Mouse (Mus musculus): ENCODE results near the gene Rab4a. TPM values are rescaled to one million over a fixed set of nuclear protein-coding genes. Genes with fewer than 3 reads are reported as not detected.

Rab4a gene
- 65.9 and 68.9 TPM in 2 replicates for polyA plus RNA-seq (2016; fragmentation: Nextera tagmentation; extraction: Ambion mirVana)

- H3K27me3 ChIP-seq (ENCODE audit: insufficient read depth, poor library complexity, severe bottlenecking), result no peaks in the 10 kb centered on the region
- WGBS, result under 1% methylated on average over 48 of the region's 48 CpGs
- peak; percentile 93 for DNase-seq (ENCODE audit: low spot score)
- peak within 1 kb of the TSS; percentile 95 for H3K27ac ChIP-seq
- peak within 1 kb of the TSS; percentile 93 for H3K4me3 ChIP-seq
- H3K36me3 ChIP-seq, result no peaks in the 10 kb centered on the region
- H3K4me1 ChIP-seq, result peaks cover 31% of the 10 kb centered on the region
- no peaks in the 10 kb centered on the region; the same call in 1 of the 2 replicates for H3K9me3 ChIP-seq
Measured at GRCm38 (mm10) chr8:123805718-123806373, at the start of gene Rab4a. TSS of gene Rab4a (plus strand) at chr8:123805985.

GRCm38 (mm10) chr8:123756901-123757300 lies 48.9 kb upstream of the Rab4a start:
- DNase-seq (ENCODE audit: low spot score), result no peak
- Histone ChIP-seq H3K36me3 (no peaks in the 10 kb centered on the region), H3K27me3 (ENCODE audit: insufficient read depth, poor library complexity, severe bottlenecking) (0 out of 2 replicates have a peak, but pooled peaks cover 4% of the 10 kb centered on the region), H3K27ac (no peak overlapping the region), H3K4me1 (peaks cover 53% of the 10 kb centered on the region), H3K9me3 (no peaks in the 10 kb centered on the region), H3K4me3 (no peak overlapping the region)
- 73% methylated on average over 8 of the region's 8 CpGs for WGBS

GRCm38 (mm10) chr8:123758935-123759334 lies 46.9 kb upstream of the Rab4a start:
- WGBS, result 65% methylated on average over 1 of the region's 1 CpGs
- no peaks in the 10 kb centered on the region for H3K9me3 ChIP-seq

GRCm38 (mm10) chr8:123759933-123760332 lies 45.9 kb upstream of the Rab4a start:
- DNase-seq (ENCODE audit: low spot score), result peak; percentile 82
- Histone ChIP-seq H3K4me3 (peak overlapping the region; percentile 36), H3K4me1 (peaks cover 34% of the 10 kb centered on the region), H3K9me3 (no peaks in the 10 kb centered on the region), H3K27me3 (ENCODE audit: insufficient read depth, poor library complexity, severe bottlenecking) (0 out of 2 replicates have a peak, but pooled peaks cover 4% of the 10 kb centered on the region), H3K27ac (peak overlapping the region; percentile 52; the same call in 1 of the 2 replicates), H3K36me3 (no peaks in the 10 kb centered on the region)
- WGBS, result 8% methylated on average over 10 of the region's 10 CpGs

More at GRCm38 (mm10) chr8:123758935-123759334, 46.9 kb upstream of the Rab4a start:
- no peak overlapping the region for H3K27ac ChIP-seq
- H3K4me3 ChIP-seq, result no peak overlapping the region
- H3K4me1 ChIP-seq, result peaks cover 43% of the 10 kb centered on the region
- H3K36me3 ChIP-seq, result no peaks in the 10 kb centered on the region
- H3K27me3 ChIP-seq (ENCODE audit: insufficient read depth, poor library complexity, severe bottlenecking), result 0 out of 2 replicates have a peak, but pooled peaks cover 4% of the 10 kb centered on the region
- no peak for DNase-seq (ENCODE audit: low spot score)

GRCm38 (mm10) chr8:123760579-123760978 lies 45.2 kb upstream of the Rab4a start:
- Histone ChIP-seq H3K36me3 (no peaks in the 10 kb centered on the region), H3K27ac (peak overlapping the region; percentile 73), H3K4me1 (peaks cover 33% of the 10 kb centered on the region), H3K9me3 (no peaks in the 10 kb centered on the region), H3K4me3 (peak overlapping the region; percentile 36; the same call in 1 of the 2 replicates), H3K27me3 (ENCODE audit: insufficient read depth, poor library complexity, severe bottlenecking) (0 out of 2 replicates have a peak, but pooled peaks cover 4% of the 10 kb centered on the region)
- WGBS, result 67% methylated on average over 5 of the region's 5 CpGs
- DNase-seq (ENCODE audit: low spot score), result no peak

GRCm38 (mm10) chr8:123761266-123761882 lies 44.4 kb upstream of the Rab4a start:
- no peak for DNase-seq (ENCODE audit: low spot score)
- Histone ChIP-seq H3K27ac (peak overlapping the region; percentile 73), H3K4me3 (no peak overlapping the region)

GRCm38 (mm10) chr8:123761883-123762270 lies 43.9 kb upstream of the Rab4a start:
- 31% methylated on average over 4 of the region's 4 CpGs for WGBS
- Histone ChIP-seq H3K27me3 (ENCODE audit: insufficient read depth, poor library complexity, severe bottlenecking) (peaks cover 16% of the 10 kb centered on the region; the same call in 1 of the 2 replicates), H3K36me3 (no peaks in the 10 kb centered on the region), H3K27ac (peak overlapping the region; percentile 73; the same call in 1 of the 2 replicates), H3K4me3 (no peak overlapping the region), H3K4me1 (peaks cover 33% of the 10 kb centered on the region), H3K9me3 (no peaks in the 10 kb centered on the region)
- DNase-seq (ENCODE audit: low spot score), result no peak

More at GRCm38 (mm10) chr8:123761266-123761882, 44.4 kb upstream of the Rab4a start:
- Histone ChIP-seq H3K9me3 (no peaks in the 10 kb centered on the region), H3K36me3 (no peaks in the 10 kb centered on the region), H3K4me1 (peaks cover 33% of the 10 kb centered on the region), H3K27me3 (ENCODE audit: insufficient read depth, poor library complexity, severe bottlenecking) (peaks cover 11% of the 10 kb centered on the region; the same call in 1 of the 2 replicates)
- 25% methylated on average over 12 of the region's 12 CpGs for WGBS

GRCm38 (mm10) chr8:123763355-123763754 lies 42.4 kb upstream of the Rab4a start:
- no peaks in the 10 kb centered on the region for H3K9me3 ChIP-seq
- peaks cover 12% of the 10 kb centered on the region; the same call in 1 of the 2 replicates for H3K27me3 ChIP-seq (ENCODE audit: insufficient read depth, poor library complexity, severe bottlenecking)
- peak overlapping the region; percentile 69; the same call in 1 of the 2 replicates for H3K27ac ChIP-seq
- 74% methylated on average over 7 of the region's 7 CpGs for WGBS
- H3K36me3 ChIP-seq, result no peaks in the 10 kb centered on the region
- DNase-seq (ENCODE audit: low spot score), result no peak
- no peak overlapping the region for H3K4me3 ChIP-seq
- H3K4me1 ChIP-seq, result peaks cover 43% of the 10 kb centered on the region

GRCm38 (mm10) chr8:123764671-123765070 lies 41.1 kb upstream of the Rab4a start:
- 33% methylated on average over 4 of the region's 4 CpGs for WGBS
- peaks cover 48% of the 10 kb centered on the region for H3K4me1 ChIP-seq
- H3K27ac ChIP-seq, result no peak overlapping the region
- no peak for DNase-seq (ENCODE audit: low spot score)
- no peaks in the 10 kb centered on the region for H3K36me3 ChIP-seq
- H3K4me3 ChIP-seq, result no peak overlapping the region
- no peaks in the 10 kb centered on the region for H3K9me3 ChIP-seq
- peaks cover 12% of the 10 kb centered on the region; the same call in 1 of the 2 replicates for H3K27me3 ChIP-seq (ENCODE audit: insufficient read depth, poor library complexity, severe bottlenecking)

- no peaks in the 10 kb centered on the region for H3K36me3 ChIP-seq
- 80% methylated on average over 4 of the region's 4 CpGs for WGBS
- no peak for DNase-seq (ENCODE audit: low spot score)
- H3K4me3 ChIP-seq, result no peak overlapping the region
- peaks cover 30% of the 10 kb centered on the region for H3K4me1 ChIP-seq
- no peaks in the 10 kb centered on the region for H3K9me3 ChIP-seq
- no peak overlapping the region for H3K27ac ChIP-seq
- H3K27me3 ChIP-seq (ENCODE audit: insufficient read depth, poor library complexity, severe bottlenecking), result peaks cover 12% of the 10 kb centered on the region; the same call in 1 of the 2 replicates
Measured at GRCm38 (mm10) chr8:123766516-123766915, 39.3 kb upstream of the Rab4a start.

- WGBS, result 72% methylated on average over 8 of the region's 8 CpGs
- Histone ChIP-seq H3K4me3 (no peak overlapping the region), H3K27me3 (ENCODE audit: insufficient read depth, poor library complexity, severe bottlenecking) (peaks cover 19% of the 10 kb centered on the region), H3K27ac (0 out of 2 replicates have a peak overlapping the region, but pooled peaks have one; percentile 0), H3K9me3 (no peaks in the 10 kb centered on the region), H3K36me3 (no peaks in the 10 kb centered on the region), H3K4me1 (peaks cover 20% of the 10 kb centered on the region)
- DNase-seq (ENCODE audit: low spot score), result no peak
Measured at GRCm38 (mm10) chr8:123767874-123768273, 37.9 kb upstream of the Rab4a start.

- WGBS, result 62% methylated on average over 16 of the region's 16 CpGs
- no peak for DNase-seq (ENCODE audit: low spot score)
- Histone ChIP-seq H3K27me3 (ENCODE audit: insufficient read depth, poor library complexity, severe bottlenecking) (peaks cover 23% of the 10 kb centered on the region), H3K27ac (0 out of 2 replicates have a peak overlapping the region, but pooled peaks have one; percentile 33), H3K36me3 (no peaks in the 10 kb centered on the region), H3K9me3 (no peaks in the 10 kb centered on the region), H3K4me3 (no peak overlapping the region), H3K4me1 (peaks cover 25% of the 10 kb centered on the region)
Measured at GRCm38 (mm10) chr8:123768492-123769356, 37.1 kb upstream of the Rab4a start.
